Mouse (Mus musculus) embryo, embryonic 11.5 days (tissue): ENCODE results near the gene Myrip.
A peak's percentile ranks its signal among the peaks of the same experiment; 100 is the strongest.
"Not testable (repeated sequence)": the region's sequence is repeated elsewhere in the genome, so short reads cannot be mapped to it uniquely, and the experiment has no call there.

ENCODE experiments used
- DNase-seq: peaks from one replicate; pipeline ENCODE4 v3.0.0-alpha.2; 2012; ENCODE audit warnings: low read depth, low spot score

Gene Myrip

DNA sequence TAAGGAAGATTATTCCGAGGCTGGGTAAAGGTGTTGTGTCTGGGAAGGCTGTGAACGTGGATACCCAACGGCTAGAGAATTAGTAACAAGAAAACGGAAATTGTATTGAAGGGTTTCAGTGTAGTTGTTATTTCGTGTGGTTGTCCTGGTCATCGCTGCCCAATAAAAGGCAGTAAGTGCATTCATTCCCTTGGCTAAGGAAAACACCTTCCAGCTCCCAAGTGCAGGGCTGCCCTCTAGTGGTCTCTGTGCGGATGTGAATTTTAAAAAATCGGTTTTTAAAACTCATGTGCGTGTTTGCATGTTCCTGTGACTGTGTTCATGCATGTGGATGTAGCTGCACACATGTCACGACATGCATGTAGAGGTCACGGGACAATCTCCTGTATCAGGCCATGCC, 76.4 kb downstream of the Myrip start:
- peak; percentile 57 for DNase-seq

DNA sequence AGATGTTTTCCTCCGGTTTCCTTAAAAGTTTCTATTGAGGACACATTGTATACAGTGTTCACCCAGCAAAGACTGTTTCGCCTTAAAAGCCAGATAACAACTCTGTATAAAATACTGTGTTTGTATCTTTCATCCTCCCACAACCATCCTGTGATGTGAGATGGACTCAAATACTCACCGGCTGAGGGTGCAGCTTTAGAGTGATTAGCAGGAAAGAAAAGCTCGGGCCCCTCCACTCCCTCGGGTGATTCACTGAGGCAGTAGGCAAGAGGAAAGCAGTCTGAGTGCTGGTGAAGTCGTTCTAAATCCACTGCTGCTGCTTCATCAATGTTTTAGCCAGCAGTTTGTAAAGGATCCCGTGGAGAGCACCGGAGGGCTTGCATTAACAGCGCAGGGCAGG, 93.9 kb downstream of the Myrip start:
- no peak for DNase-seq

DNA sequence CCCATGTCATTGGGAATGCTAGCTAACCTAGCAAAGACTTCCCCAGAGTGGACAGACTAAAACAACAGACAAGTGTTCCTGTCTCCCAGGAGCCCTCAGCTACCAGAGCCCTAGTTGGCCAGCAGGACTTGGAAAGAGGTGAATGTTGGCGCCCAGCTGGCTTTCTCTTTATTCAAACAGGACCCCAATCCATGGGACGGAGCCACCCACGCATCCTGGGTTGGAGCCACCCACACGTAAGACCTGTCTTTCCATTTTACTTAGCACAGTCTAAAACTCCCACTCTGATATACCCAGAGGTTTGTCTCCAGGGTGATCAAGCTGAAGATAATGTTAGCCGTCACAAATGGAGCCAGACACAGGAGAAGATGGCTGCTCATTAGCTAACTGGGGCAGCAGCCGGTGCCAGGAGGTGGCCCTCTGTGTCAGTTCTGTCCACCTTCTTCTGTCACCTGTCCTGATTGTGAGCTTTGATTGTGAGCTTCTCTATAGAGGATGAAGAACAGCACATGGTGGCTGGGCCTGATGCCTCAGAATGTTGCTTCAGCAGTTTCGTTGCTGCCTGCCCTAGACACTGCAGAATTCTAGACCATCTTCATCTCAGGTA, 95.4 kb downstream of the Myrip start:
- DNase-seq = no peak

DNA sequence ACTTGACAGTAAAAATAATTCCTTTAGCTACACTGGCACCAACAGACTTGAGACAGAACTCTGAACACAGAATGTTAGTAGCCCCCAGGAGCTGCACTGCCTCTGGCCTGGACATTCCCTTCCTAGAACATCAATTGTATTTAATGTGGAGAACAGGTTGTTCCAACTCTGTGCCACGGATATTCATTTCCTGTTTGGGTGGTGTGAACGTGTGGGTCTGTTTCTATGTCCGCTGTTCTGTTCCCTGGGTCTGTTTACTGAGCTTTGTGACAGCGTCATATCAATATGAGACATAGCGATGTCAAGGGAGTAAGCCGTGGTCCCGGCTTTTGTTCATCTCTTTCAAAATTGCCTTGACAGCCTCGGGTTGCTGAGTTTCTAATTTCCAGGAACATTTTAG, 97.0 kb downstream of the Myrip start:
- DNase-seq = no peak

DNA sequence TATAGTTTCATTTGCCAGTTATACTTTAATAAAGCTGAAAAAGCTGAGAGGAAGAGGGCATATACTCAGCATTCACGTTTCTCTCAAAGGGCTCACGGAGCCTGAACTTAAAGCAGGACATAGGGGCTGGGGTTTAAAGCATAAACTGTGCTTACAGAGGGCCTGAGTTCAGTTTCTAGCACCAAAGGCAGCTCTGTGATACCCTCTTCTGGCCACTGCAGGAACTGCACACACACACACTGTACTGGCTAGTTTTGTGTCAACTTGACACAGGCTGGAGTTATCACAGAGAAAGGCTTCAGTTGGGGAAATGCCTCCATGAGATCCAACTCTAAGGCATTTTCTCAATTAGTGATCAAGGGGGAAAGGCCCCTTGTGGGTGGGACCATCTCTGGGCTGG, 98.2 kb downstream of the Myrip start:
- DNase-seq = not testable (repeated sequence)

DNA sequence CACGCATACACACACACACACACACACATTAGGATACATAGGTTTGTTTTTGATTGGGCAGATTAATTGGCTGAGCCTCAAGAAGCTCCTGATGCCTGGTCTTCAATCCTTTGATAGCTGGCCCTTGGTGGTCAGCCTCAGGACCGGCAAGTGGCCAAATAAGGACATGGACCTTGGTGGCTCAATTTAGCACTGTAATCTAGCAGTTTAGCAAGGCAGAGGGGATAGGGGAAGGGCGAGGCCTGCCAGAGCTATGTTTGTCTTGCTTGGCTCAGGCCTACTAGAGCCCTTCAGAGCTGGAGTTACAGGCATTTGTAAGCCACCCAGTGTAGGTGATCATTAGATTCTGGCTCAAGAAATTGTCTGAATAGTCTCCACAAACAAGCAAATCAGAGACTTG, 101.1 kb downstream of the Myrip start:
- DNase-seq = no peak

DNA sequence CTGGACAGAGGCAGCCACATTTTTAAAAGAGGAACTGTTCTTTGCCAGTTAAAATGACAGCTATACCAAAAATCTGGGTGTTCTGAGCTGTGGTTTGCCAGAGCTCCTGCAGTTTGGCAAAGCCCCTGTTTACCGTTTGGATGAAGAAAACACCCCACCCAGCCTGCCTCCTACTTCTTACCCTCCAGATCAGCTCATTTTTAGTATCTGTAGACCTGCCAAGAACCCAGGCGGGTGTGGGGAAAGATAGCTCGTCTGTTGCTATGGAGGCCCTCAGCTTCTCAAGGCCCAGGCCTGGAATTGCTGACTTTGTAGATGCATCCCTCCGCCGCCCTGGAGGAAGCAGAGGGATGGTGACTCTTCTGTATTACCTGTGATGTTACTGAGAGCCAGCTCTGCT, 102.3 kb downstream of the Myrip start:
- no peak for DNase-seq

DNA sequence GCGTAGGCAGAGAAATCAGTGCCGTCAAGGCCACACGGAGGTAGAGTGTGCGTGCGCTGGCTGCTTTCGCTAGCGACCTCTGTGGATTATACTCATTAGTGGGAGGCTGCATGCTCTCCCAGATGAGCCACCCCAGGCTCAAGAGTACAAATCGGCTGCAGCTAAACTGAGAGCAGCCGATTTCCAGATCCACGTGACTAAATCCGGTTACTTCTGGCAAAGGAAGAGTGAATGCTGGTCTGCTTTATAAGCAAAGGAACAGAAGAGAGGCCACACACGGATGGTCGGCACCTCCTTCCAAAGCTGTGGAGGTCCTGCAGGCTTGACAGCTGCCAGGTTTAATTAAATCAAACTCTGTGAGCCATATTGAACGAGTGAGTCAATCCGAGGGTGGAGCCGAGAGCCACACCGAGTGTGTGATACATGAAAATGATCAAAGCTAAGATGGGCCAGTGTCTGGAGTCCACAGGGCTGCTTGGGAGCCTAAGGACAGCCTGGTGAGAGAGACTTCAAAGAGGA, 108.4 kb downstream of the Myrip start:
- no peak for DNase-seq

DNA sequence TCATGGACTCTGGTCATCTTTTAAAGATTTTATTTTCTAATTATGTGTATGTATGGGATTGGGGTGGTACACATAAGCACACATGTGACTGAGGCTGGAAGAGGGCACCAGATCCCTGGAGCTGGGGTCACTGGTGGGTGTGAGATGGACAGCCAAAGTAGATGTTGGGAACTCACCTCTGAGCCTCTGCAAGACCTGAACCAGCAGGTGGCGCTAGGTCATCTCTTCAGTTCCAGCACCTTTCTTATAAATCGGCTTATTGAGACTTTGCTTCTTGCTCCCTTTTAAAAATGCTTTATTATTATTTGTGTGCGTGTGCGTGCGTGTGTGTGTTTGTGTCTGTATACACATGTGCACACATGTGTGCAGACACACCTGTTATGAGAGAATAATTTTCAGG, 109.1 kb downstream of the Myrip start:
- DNase-seq = peak; percentile 29

DNA sequence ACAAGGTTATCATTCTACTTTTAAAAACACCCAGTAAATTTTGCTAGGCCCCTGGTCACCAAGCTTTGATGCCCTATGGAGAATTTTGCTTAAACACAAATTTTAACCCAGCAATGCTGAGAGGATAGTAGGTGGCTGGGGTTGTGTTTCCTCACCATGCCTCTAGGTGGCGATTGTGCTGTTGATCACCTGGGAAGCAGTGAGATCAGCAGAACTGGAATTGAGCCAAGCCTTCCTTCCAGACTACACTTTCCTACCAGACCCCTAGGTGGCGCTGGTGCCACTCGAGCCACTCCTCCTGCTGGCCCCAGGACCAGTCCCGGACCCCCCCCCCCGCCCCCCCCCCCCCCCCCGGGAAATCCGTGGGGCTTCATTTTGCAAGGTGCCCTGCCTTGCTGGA, 114.2 kb downstream of the Myrip start:
- DNase-seq = peak; percentile 61

DNA sequence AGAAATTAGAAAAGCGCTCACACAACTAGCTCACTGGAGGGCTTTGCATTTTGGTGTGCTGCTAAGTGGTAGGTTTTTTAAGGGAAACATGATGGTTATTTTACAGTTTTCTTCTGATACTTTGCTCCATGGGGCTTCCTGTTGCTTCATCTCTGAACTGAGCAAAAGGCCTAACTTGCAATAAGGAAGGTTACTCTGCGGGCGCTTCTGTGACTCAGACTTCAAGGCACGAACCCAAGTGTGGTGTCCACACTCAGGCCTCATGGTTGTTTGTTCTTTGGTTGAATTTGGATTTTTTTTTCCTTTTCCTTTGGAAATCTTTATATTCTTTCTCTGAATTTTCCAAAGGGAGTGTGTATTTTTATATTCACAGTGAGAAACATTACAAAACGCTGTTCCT, 114.8 kb downstream of the Myrip start:
- DNase-seq = no peak

DNA sequence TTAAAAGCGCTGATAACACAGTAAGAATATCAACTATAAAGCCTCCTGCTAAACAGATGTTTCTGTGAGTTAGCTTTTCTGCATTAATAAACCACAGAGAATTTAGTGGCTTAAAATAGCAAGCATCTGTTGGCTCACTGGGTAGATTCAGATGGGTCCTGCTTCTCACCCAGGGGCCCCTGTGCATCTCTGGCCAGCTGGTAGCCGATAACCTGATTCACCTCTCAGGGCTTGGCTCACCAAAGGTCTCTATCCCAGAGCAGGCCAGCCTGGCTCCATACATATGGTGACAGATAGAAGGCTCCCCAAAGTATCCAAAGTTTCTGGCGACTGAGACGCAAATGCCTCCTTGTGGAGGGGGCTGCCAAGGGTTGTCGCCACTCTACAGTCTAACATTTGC, 115.4 kb downstream of the Myrip start:
- no peak for DNase-seq

DNA sequence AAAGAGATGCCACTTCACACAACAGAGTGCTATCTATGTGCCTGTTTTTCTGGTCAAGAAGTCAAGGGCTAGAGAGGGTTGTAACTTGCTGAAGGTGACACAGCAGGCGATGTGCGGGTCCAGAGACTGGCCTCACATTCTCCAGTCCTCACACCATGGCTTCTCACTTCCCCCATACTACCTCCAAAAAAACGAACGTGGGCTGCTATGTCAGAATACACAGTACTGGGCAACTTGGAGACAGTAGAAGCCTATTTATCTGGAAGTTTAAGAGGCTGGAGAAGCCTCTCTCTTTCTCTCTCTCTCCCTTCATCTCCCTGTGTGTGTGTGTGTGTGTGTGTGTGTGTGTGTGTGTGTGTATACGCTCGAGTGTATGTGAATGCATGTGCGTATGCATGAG, 117.3 kb downstream of the Myrip start:
- no peak for DNase-seq

DNA sequence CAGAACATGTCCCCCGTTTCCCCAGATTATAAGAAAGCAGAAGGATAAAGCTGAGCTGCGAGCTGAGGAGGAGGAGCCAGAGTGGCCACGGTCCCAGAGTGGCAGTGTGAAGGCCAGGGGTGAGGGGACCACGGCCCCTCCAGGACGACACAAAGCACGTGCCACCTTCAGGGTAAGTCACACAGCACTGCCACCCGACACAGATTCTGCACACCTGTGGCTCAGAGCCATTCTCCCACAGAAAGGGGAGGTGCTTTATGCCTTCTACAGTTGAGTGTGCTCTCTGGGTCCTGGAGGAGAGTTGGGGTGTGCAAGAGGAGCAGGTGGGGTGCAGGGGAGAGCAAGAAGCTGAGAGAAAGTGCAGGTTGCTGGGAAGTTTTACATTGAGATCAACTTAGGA, 123.3 kb downstream of the Myrip start:
- DNase-seq = no peak

DNA sequence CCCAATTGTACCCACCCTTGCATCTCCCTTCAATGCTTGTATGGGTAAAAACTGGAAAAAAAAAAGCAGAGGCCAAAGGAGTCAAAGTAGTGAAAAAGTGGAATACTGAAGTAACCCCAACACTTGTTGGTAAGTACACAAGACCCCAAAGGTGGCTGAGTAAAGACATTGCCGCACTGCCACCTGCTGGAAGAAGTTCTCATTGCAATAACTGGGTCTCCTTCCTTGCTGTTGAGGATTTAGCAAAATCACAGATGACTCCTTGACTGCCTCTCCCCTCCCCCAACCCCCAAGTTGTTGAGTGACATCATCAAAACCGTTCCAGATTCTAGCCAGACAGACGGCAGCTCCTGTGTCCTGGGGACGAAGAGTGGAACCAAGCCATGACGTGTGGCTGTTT, 124.5 kb downstream of the Myrip start:
- DNase-seq = peak; percentile 31

DNA sequence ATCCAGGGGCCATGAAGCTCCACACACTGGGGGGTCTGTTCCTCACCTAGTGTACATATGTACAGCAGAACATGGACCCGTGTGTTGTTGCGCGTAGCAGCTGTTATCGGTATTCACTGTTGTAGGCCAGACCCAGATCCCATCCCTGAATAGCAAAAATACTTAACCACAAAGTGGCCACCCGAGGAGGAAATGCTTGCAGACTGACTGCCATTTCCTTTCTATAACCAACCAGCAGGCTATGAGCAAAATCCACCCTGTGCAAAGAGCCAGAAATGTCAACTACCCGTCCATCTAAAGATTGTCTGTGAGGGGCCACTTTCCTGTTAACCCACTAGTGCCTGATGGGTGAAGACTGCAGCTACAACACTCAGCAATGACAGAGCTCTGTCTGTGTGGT, 126.9 kb downstream of the Myrip start:
- no peak for DNase-seq

DNA sequence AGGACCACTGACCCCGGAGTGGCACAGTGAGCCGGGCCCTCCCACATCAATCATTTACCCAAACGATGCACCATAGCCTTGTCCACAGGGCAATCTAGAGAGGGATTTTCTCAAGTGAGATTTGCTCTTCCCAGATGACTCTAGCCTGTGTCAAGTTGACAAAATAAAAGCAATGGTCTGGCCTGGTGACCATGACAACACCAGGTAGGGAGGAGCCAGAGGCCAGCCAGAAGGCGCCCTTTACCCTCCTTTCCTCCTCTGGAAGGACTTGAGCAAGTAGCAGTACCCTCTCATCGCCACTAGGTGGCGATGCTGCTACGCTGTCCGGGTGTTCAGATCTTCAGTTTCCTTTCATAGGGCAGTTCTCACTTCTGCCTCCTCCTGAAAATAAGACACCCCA, 132.4 kb downstream of the Myrip start:
- DNase-seq = peak; percentile 72

DNA sequence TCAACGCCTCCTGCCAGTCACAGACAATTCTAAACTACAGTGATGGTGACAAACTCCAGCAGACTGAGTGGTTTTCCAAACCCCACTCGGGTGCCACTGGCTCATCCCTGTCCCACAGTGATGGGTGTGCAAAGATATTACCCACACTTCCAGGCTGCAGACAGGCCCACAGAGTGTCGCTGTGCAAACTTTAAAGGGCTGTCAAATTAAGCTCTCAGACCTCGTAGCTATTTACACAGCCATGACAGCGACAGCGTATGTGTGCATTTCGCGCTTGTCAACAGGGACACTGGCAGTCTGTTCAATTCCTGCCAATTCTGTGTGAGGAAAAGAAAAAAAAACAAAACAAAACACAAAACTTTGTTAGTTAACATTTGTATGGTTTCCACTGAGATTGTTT, 134.5 kb downstream of the Myrip start:
- no peak for DNase-seq

DNA sequence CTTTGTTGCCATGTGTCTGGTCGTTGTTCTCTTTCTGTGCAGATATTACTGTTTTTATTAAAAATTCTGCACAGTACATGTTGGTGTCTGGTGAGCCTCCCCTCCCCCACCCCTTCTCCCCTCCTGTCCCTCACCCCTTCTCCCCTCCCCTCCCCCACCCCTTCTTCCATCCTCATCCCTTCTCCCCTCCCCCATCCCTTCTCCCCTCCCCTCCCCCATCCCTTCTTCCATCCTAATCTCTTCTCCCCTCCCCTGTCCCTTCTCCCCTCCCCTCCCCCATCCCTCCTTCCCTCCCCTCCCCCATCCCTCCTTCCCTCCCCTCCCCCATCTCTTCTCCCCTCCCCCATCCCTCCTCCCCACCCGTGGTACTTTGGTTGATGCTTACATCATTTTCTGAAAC, 135.5 kb downstream of the Myrip start:
- DNase-seq = no peak

DNA sequence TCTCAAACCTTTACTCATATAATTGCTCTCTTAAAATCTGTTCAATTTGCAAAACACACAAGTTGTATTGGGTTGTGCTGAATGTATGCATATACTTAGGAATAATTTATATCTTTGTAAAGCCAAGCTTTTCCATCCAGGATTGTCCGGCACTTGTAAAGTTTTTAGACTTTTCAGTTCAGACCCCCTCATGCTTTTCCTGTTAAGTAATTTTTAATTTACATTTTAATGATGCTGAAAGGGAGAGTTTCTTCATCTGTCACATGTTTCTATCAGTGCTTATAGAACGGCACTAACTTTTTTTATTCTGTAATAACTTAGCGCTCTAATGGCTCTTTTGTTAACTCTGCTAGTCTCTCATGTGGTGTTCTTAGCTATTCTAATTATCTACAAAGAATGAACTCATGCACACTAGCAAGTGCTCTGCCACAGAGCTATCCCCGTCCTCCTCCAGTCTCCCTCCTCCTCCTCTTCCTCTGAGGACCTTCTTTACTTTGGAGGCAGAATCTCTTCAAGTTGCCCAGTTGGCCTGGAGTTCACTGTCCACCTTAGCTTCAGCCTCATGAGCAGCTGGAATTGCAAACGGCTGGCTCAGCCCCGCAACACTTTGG, 136.1 kb downstream of the Myrip start:
- DNase-seq = no peak

DNA sequence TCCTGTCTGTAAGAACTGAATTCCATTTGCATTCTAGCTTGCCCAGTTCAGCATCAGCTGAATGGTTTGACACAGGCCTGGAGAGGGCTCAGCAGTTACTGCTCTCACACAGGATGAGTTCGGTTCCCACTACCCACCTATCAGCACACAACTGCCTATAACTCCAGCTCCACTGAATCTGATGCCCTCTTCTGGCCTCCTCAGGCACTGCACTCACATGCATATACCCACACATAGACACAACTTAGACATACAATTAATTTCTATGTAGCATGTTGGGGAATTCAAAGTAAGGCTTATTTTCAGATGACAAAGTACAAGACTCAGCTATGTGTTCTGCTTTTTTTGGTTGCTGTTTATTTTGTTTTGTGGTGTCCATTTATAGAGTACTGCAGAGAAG, 137.0 kb downstream of the Myrip start:
- DNase-seq = no peak

DNA sequence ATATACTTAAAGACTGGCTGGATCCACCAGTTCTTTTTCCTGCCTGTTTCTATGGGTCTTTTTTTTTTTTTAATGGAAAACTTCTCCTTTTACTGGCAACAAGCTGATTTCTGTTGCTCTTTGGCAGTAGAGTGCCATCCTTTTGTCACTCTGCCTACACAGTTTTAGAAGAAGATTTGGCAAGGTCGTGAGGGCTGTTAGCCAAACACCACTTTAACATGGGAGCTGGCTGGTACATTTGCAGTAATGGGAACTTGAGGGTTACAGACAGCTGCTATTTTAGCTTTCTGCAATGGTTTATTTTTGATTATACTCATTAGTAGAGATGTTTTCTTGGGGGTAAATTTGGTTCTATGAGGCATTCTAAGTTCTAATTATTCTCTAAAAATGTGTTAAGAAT, 137.5 kb downstream of the Myrip start:
- no peak for DNase-seq

DNA sequence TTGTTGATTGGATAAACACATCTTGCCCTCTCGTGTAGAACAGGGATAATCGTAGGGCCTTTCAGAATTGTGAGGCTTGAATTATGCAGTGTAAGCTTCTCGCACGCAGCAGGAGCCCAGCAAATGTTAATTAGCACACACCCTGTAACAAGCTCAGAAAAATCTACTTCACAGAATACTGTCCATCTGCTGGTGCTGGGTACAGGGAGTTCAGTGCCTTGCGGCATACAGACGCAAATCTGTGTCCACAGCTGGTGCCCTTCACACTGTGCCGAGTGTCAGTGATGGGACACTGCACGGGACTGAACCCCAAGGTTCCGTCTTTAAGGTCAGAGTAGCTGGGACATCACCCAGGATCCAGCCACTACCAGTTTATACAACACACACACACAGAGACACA, 143.3 kb downstream of the Myrip start:
- no peak for DNase-seq
